Mouse (Mus musculus): ENCODE measurements at regions not wholly inside any gene's neighbourhood (a gene's known extent, or its start where the extent isn't known, plus 50 kb on each side); places are given as distances from the start of the nearest gene placed in this dataset.

GRCm38 (mm10) chr3:41157428-41157827 is 74.6 kb upstream of the Pgrmc2 start:
- Histone ChIP-seq H3K4me1 (ENCODE audit: control insufficient read depth, insufficient read depth, low read depth, low read length) (no peaks in the 10 kb centered on the region), H3K4me3 (ENCODE audit: low read length) (no peak overlapping the region), H3K9me3 (ENCODE audit: control insufficient read depth, low read length) (no peaks in the 10 kb centered on the region), H3K4me2 (ENCODE audit: low read length) (no peak overlapping the region), H3K9ac (ENCODE audit: low read depth, low read length) (no peak overlapping the region), H3K27ac (ENCODE audit: low read depth, low read length) (no peak overlapping the region), H3K36me3 (ENCODE audit: control insufficient read depth, insufficient read depth, low read length) (no peaks in the 10 kb centered on the region), H3K27me3 (replicated peaks; ENCODE audit: control insufficient read depth, insufficient read depth, low read length) (no peaks in the 10 kb centered on the region)
- 85% methylated on average over 3 of the region's 3 CpGs for WGBS
- no peak for ATAC-seq

GRCm38 (mm10) chr3:41156562-41156961 is 73.7 kb upstream of the Pgrmc2 start:
- Histone ChIP-seq H3K9ac (ENCODE audit: low read depth, low read length) (no peak overlapping the region), H3K4me2 (ENCODE audit: low read length) (no peak overlapping the region), H3K4me1 (ENCODE audit: control insufficient read depth, insufficient read depth, low read depth, low read length) (no peaks in the 10 kb centered on the region), H3K4me3 (ENCODE audit: low read length) (no peak overlapping the region), H3K9me3 (ENCODE audit: control insufficient read depth, low read length) (no peaks in the 10 kb centered on the region), H3K27ac (ENCODE audit: low read depth, low read length) (no peak overlapping the region), H3K27me3 (replicated peaks; ENCODE audit: control insufficient read depth, insufficient read depth, low read length) (no peaks in the 10 kb centered on the region), H3K36me3 (ENCODE audit: control insufficient read depth, insufficient read depth, low read length) (no peaks in the 10 kb centered on the region)
- ATAC-seq, result no peak
- 97% methylated on average over 2 of the region's 2 CpGs for WGBS

- Histone ChIP-seq H3K9me3 (ENCODE audit: control insufficient read depth, low read length) (no peaks in the 10 kb centered on the region), H3K27ac (ENCODE audit: low read depth, low read length) (no peak overlapping the region), H3K4me1 (ENCODE audit: control insufficient read depth, insufficient read depth, low read depth, low read length) (no peaks in the 10 kb centered on the region), H3K36me3 (ENCODE audit: control insufficient read depth, insufficient read depth, low read length) (no peaks in the 10 kb centered on the region), H3K9ac (ENCODE audit: low read depth, low read length) (no peak overlapping the region), H3K4me2 (ENCODE audit: low read length) (no peak overlapping the region), H3K4me3 (ENCODE audit: low read length) (no peak overlapping the region), H3K27me3 (replicated peaks; ENCODE audit: control insufficient read depth, insufficient read depth, low read length) (no peaks in the 10 kb centered on the region)
- ATAC-seq, result no peak
- WGBS, result 71% methylated on average over 9 of the region's 9 CpGs
Observed at GRCm38 (mm10) chr3:41155132-41155760, 72.4 kb upstream of the Pgrmc2 start.

GRCm38 (mm10) chr3:41154402-41154801 is 71.6 kb upstream of the Pgrmc2 start:
- H3K9ac ChIP-seq (ENCODE audit: low read depth, low read length), result no peak overlapping the region
- H3K27me3 ChIP-seq (replicated peaks; ENCODE audit: control insufficient read depth, insufficient read depth, low read length), result no peaks in the 10 kb centered on the region
- ATAC-seq, result no peak
- H3K9me3 ChIP-seq (ENCODE audit: control insufficient read depth, low read length), result no peaks in the 10 kb centered on the region
- no peaks in the 10 kb centered on the region for H3K4me1 ChIP-seq (ENCODE audit: control insufficient read depth, insufficient read depth, low read depth, low read length)
- no peak overlapping the region for H3K4me2 ChIP-seq (ENCODE audit: low read length)
- H3K27ac ChIP-seq (ENCODE audit: low read depth, low read length), result no peak overlapping the region
- WGBS, result 82% methylated on average over 1 of the region's 1 CpGs
- H3K4me3 ChIP-seq (ENCODE audit: low read length), result no peak overlapping the region
- no peaks in the 10 kb centered on the region for H3K36me3 ChIP-seq (ENCODE audit: control insufficient read depth, insufficient read depth, low read length)

- Histone ChIP-seq H3K9ac (ENCODE audit: low read depth, low read length) (no peak overlapping the region), H3K4me3 (ENCODE audit: low read length) (no peak overlapping the region), H3K4me2 (ENCODE audit: low read length) (no peak overlapping the region), H3K27ac (ENCODE audit: low read depth, low read length) (no peak overlapping the region), H3K4me1 (ENCODE audit: control insufficient read depth, insufficient read depth, low read depth, low read length) (no peaks in the 10 kb centered on the region), H3K36me3 (ENCODE audit: control insufficient read depth, insufficient read depth, low read length) (no peaks in the 10 kb centered on the region), H3K27me3 (replicated peaks; ENCODE audit: control insufficient read depth, insufficient read depth, low read length) (no peaks in the 10 kb centered on the region), H3K9me3 (ENCODE audit: control insufficient read depth, low read length) (no peaks in the 10 kb centered on the region)
- no peak for ATAC-seq
- 88% methylated on average over 7 of the region's 7 CpGs for WGBS
Observed at GRCm38 (mm10) chr3:41151989-41152388, 69.1 kb upstream of the Pgrmc2 start.

- H3K9me3 ChIP-seq (ENCODE audit: control insufficient read depth, low read length), result no peaks in the 10 kb centered on the region
- H3K4me1 ChIP-seq (ENCODE audit: control insufficient read depth, insufficient read depth, low read depth, low read length), result no peaks in the 10 kb centered on the region
- no peak overlapping the region for H3K9ac ChIP-seq (ENCODE audit: low read depth, low read length)
- H3K27me3 ChIP-seq (replicated peaks; ENCODE audit: control insufficient read depth, insufficient read depth, low read length), result no peaks in the 10 kb centered on the region
- H3K4me2 ChIP-seq (ENCODE audit: low read length), result no peak overlapping the region
- no peak overlapping the region for H3K27ac ChIP-seq (ENCODE audit: low read depth, low read length)
- 89% methylated on average over 4 of the region's 4 CpGs for WGBS
- H3K36me3 ChIP-seq (ENCODE audit: control insufficient read depth, insufficient read depth, low read length), result no peaks in the 10 kb centered on the region
- no peak overlapping the region for H3K4me3 ChIP-seq (ENCODE audit: low read length)
- no peak for ATAC-seq
Observed at GRCm38 (mm10) chr3:41140391-41140790, 57.5 kb upstream of the Pgrmc2 start.

- H3K27ac ChIP-seq (ENCODE audit: low read depth, low read length), result no peak overlapping the region
- no peaks in the 10 kb centered on the region for H3K36me3 ChIP-seq (ENCODE audit: control insufficient read depth, insufficient read depth, low read length)
- no peak overlapping the region for H3K9ac ChIP-seq (ENCODE audit: low read depth, low read length)
- no peaks in the 10 kb centered on the region for H3K27me3 ChIP-seq (replicated peaks; ENCODE audit: control insufficient read depth, insufficient read depth, low read length)
- WGBS, result 82% methylated on average over 1 of the region's 1 CpGs
- no peaks in the 10 kb centered on the region for H3K4me1 ChIP-seq (ENCODE audit: control insufficient read depth, insufficient read depth, low read depth, low read length)
- H3K9me3 ChIP-seq (ENCODE audit: control insufficient read depth, low read length), result no peaks in the 10 kb centered on the region
- no peak overlapping the region for H3K4me3 ChIP-seq (ENCODE audit: low read length)
- no peak overlapping the region for H3K4me2 ChIP-seq (ENCODE audit: low read length)
- no peak for ATAC-seq
Observed at GRCm38 (mm10) chr3:41137931-41138330, 55.1 kb upstream of the Pgrmc2 start.

- H3K27me3 ChIP-seq (replicated peaks; ENCODE audit: control insufficient read depth, insufficient read depth, low read length), result no peaks in the 10 kb centered on the region
- no peaks in the 10 kb centered on the region for H3K9me3 ChIP-seq (ENCODE audit: control insufficient read depth, low read length)
- WGBS, result 74% methylated on average over 6 of the region's 6 CpGs
- H3K4me1 ChIP-seq (ENCODE audit: control insufficient read depth, insufficient read depth, low read depth, low read length), result no peaks in the 10 kb centered on the region
- H3K4me3 ChIP-seq (ENCODE audit: low read length), result no peak overlapping the region
- no peak overlapping the region for H3K4me2 ChIP-seq (ENCODE audit: low read length)
- H3K36me3 ChIP-seq (ENCODE audit: control insufficient read depth, insufficient read depth, low read length), result no peaks in the 10 kb centered on the region
- no peak overlapping the region for H3K9ac ChIP-seq (ENCODE audit: low read depth, low read length)
- no peak for ATAC-seq
- H3K27ac ChIP-seq (ENCODE audit: low read depth, low read length), result no peak overlapping the region
Observed at GRCm38 (mm10) chr3:41132889-41133288, 50.0 kb upstream of the Pgrmc2 start.
